Mouse (Mus musculus): ENCODE results near the gene Rhbg. TPM values are rescaled to one million over a fixed set of nuclear protein-coding genes. Genes with fewer than 3 reads are reported as not detected.
"Not testable (repeated sequence)": the region's sequence is repeated elsewhere in the genome, so short reads cannot be mapped to it uniquely, and the experiment has no call there.

Rhbg gene
- polyA plus RNA-seq, 2 experiments, result 11.0 to 17.0 TPM

- TF ChIP-seq POLR2A (IDR thresholded peaks at IDR 0.05; ENCODE audit: borderline replicate concordance, extremely low read depth, insufficient read depth, insufficient read length), result no peak
- no peak overlapping the region for H3K4me3 ChIP-seq (replicated peaks; ENCODE audit: low read length)
- no peaks in the 10 kb centered on the region for H3K9me3 ChIP-seq (ENCODE audit: control insufficient read depth, low read length)
- no peak overlapping the region for H3K27ac ChIP-seq (replicated peaks; ENCODE audit: low read depth, low read length)
- ATAC-seq (ENCODE audit: low FRiP score, low read depth) (no peak), DNase-seq (ENCODE audit: low spot score) (no peak)
- peaks cover 4% of the 10 kb centered on the region; the same call in 1 of the 2 replicates for H3K4me1 ChIP-seq (ENCODE audit: control insufficient read depth, insufficient read depth, low read length)
- no peak overlapping the region for H3K9ac ChIP-seq (ENCODE audit: low read depth, low read length, severe bottlenecking)
- H3K4me2 ChIP-seq (replicated peaks; ENCODE audit: low read depth, low read length, severe bottlenecking), result no peak overlapping the region
- no peaks in the 10 kb centered on the region for H3K36me3 ChIP-seq (ENCODE audit: control insufficient read depth, insufficient read depth, low read length)
- WGBS, result 57% methylated on average over 4 of the region's 4 CpGs
- H3K27me3 ChIP-seq (ENCODE audit: control insufficient read depth, insufficient read depth, low read length), result no peaks in the 10 kb centered on the region
These were observed 37.5 kb upstream of the Rhbg start for GRCm38 (mm10) chr3:88291970-88292369.

- not testable (repeated sequence) for H3K4me3 ChIP-seq (replicated peaks; ENCODE audit: low read length); H3K27me3 ChIP-seq (ENCODE audit: control insufficient read depth, insufficient read depth, low read length); H3K9ac ChIP-seq (ENCODE audit: low read depth, low read length, severe bottlenecking); DNase-seq (ENCODE audit: low spot score); H3K27ac ChIP-seq (replicated peaks; ENCODE audit: low read depth, low read length); ATAC-seq (ENCODE audit: low FRiP score, low read depth); H3K36me3 ChIP-seq (ENCODE audit: control insufficient read depth, insufficient read depth, low read length); H3K4me2 ChIP-seq (replicated peaks; ENCODE audit: low read depth, low read length, severe bottlenecking); H3K9me3 ChIP-seq (ENCODE audit: control insufficient read depth, low read length); H3K4me1 ChIP-seq (ENCODE audit: control insufficient read depth, insufficient read depth, low read length)
- WGBS, result 84% methylated on average over 8 of the region's 10 CpGs
These were observed 33.7 kb upstream of the Rhbg start for GRCm38 (mm10) chr3:88288133-88288713.

DNA sequence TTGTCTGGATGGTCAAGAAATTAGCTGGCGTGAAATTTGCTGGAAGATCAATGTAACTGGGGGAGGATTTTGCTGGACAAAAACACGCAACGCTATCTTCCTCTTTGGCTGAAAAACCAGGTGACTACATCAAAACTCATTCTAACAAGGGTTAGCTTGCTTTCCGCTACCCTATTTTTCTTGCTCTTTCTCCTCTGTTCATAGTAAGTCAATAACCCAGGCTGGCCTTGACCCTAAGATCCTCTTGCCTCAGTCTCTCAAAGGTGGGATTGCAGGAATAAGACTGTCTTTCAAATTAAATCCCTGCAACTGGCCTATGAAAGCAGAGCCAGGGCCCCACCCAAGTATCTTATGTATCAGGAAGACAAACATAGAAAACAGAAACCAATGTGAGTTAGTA lies 32.6 kb upstream of the Rhbg start, which contains the start of gene Gm38392:
TSS of gene Gm38392 (minus strand) at position 101 of the 400 bp plus-strand sequence.
- WGBS, result 98% methylated on average over 4 of the region's 4 CpGs
- H3K4me3 ChIP-seq (replicated peaks; ENCODE audit: low read length), result no peak within 1 kb of the TSS
- no peak within 1 kb of the TSS for H3K4me2 ChIP-seq (replicated peaks; ENCODE audit: low read depth, low read length, severe bottlenecking)
- no peaks in the 10 kb centered on the region for H3K27me3 ChIP-seq (ENCODE audit: control insufficient read depth, insufficient read depth, low read length)
- no peak within 1 kb of the TSS for H3K27ac ChIP-seq (replicated peaks; ENCODE audit: low read depth, low read length)
- no peak for DNase-seq (ENCODE audit: low spot score)
- no peak within 1 kb of the TSS for H3K9ac ChIP-seq (ENCODE audit: low read depth, low read length, severe bottlenecking)
- no peak for TF ChIP-seq POLR2A (IDR thresholded peaks at IDR 0.05; ENCODE audit: borderline replicate concordance, extremely low read depth, insufficient read depth, insufficient read length)
- H3K4me1 ChIP-seq (ENCODE audit: control insufficient read depth, insufficient read depth, low read length), result no peaks in the 10 kb centered on the region
- no peak for ATAC-seq (ENCODE audit: low FRiP score, low read depth)
- no peaks in the 10 kb centered on the region for H3K9me3 ChIP-seq (ENCODE audit: control insufficient read depth, low read length)
- H3K36me3 ChIP-seq (ENCODE audit: control insufficient read depth, insufficient read depth, low read length), result peaks cover 8% of the 10 kb centered on the region; the same call in 1 of the 2 replicates

GRCm38 (mm10) chr3:88285565-88285895 lies 31.0 kb upstream of the Rhbg start:
- not testable (repeated sequence) for H3K4me2 ChIP-seq (replicated peaks; ENCODE audit: low read depth, low read length, severe bottlenecking)

GRCm38 (mm10) chr3:88284815-88285564 lies 30.5 kb upstream of the Rhbg start:
- not testable (repeated sequence) for H3K27me3 ChIP-seq (ENCODE audit: control insufficient read depth, insufficient read depth, low read length); H3K9me3 ChIP-seq (ENCODE audit: control insufficient read depth, low read length); H3K36me3 ChIP-seq (ENCODE audit: control insufficient read depth, insufficient read depth, low read length); H3K4me3 ChIP-seq (replicated peaks; ENCODE audit: low read length); H3K9ac ChIP-seq (ENCODE audit: low read depth, low read length, severe bottlenecking); DNase-seq (ENCODE audit: low spot score); ATAC-seq (ENCODE audit: low FRiP score, low read depth); H3K4me2 ChIP-seq (replicated peaks; ENCODE audit: low read depth, low read length, severe bottlenecking); H3K27ac ChIP-seq (replicated peaks; ENCODE audit: low read depth, low read length); H3K4me1 ChIP-seq (ENCODE audit: control insufficient read depth, insufficient read depth, low read length)
- 96% methylated on average over 14 of the region's 14 CpGs for WGBS

More at GRCm38 (mm10) chr3:88285565-88285895, 31.0 kb upstream of the Rhbg start:
- WGBS, result no CpG with 5 or more reads among the region's 2 CpGs
- not testable (repeated sequence) for ATAC-seq (ENCODE audit: low FRiP score, low read depth); H3K4me3 ChIP-seq (replicated peaks; ENCODE audit: low read length); H3K36me3 ChIP-seq (ENCODE audit: control insufficient read depth, insufficient read depth, low read length); H3K27me3 ChIP-seq (ENCODE audit: control insufficient read depth, insufficient read depth, low read length); DNase-seq (ENCODE audit: low spot score); H3K9me3 ChIP-seq (ENCODE audit: control insufficient read depth, low read length); H3K27ac ChIP-seq (replicated peaks; ENCODE audit: low read depth, low read length); H3K4me1 ChIP-seq (ENCODE audit: control insufficient read depth, insufficient read depth, low read length); H3K9ac ChIP-seq (ENCODE audit: low read depth, low read length, severe bottlenecking)

- H3K9ac ChIP-seq (ENCODE audit: low read depth, low read length, severe bottlenecking); H3K27me3 ChIP-seq (ENCODE audit: control insufficient read depth, insufficient read depth, low read length); H3K36me3 ChIP-seq (ENCODE audit: control insufficient read depth, insufficient read depth, low read length); H3K9me3 ChIP-seq (ENCODE audit: control insufficient read depth, low read length); H3K27ac ChIP-seq (replicated peaks; ENCODE audit: low read depth, low read length); DNase-seq (ENCODE audit: low spot score); H3K4me2 ChIP-seq (replicated peaks; ENCODE audit: low read depth, low read length, severe bottlenecking); H3K4me1 ChIP-seq (ENCODE audit: control insufficient read depth, insufficient read depth, low read length); ATAC-seq (ENCODE audit: low FRiP score, low read depth); H3K4me3 ChIP-seq (replicated peaks; ENCODE audit: low read length): not testable (repeated sequence)
- 75% methylated on average over 11 of the region's 11 CpGs for WGBS
These were observed 26.8 kb upstream of the Rhbg start for GRCm38 (mm10) chr3:88281141-88281916.
